Mouse (Mus musculus): ENCODE measurements around the gene Ttll12.

GRCm38 (mm10) chr15:83583419-83584156 is 11.4 kb downstream of the Ttll12 start:
- peak; percentile 45 for TF ChIP-seq CTCF (IDR thresholded peaks at IDR 0.05; ENCODE audit: borderline replicate concordance, insufficient read depth, low read depth, low read length)
- TF ChIP-seq POLR2A (IDR thresholded peaks at IDR 0.05; ENCODE audit: borderline replicate concordance, insufficient read depth, low read length) = no peak

Data from cerebellum, adult 2 months (tissue).